Mouse (Mus musculus): ENCODE measurements around the gene Zfp771. TPM values are rescaled to one million over a fixed set of nuclear protein-coding genes. Genes with fewer than 3 reads are reported as not detected.
A peak's percentile ranks its signal among the peaks of the same experiment; 100 is the strongest.

The Zfp771 gene
- polyA plus RNA-seq, 1 experiment, result 14.4 TPM

DNA sequence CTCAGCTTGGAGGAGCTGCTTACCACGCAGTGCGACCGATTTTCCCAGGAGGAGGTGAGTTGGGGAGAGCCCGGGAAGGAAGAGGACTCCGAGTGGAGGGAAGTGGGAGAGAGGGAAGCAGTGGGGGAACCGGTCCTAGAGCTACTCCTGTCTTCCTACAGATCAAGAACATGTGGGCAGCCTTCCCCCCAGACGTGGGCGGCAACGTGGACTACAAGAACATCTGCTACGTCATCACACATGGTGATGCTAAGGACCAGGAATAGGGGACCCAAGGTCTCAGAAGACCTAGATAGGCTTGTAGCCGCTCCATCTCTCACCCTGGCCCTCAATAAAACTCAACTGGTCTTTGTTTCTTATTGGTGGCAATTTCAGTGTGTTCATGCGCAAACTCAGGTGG, 30.1 kb upstream of the Zfp771 start:
- Histone ChIP-seq H3K27ac (replicated peaks; ENCODE audit: low read depth, low read length) (no peak overlapping the region), H3K4me3 (ENCODE audit: insufficient read depth, low read depth, low read length) (no peak overlapping the region), H3K4me1 (ENCODE audit: control insufficient read depth, insufficient read depth, insufficient read length, low read length) (no peaks in the 10 kb centered on the region)

DNA sequence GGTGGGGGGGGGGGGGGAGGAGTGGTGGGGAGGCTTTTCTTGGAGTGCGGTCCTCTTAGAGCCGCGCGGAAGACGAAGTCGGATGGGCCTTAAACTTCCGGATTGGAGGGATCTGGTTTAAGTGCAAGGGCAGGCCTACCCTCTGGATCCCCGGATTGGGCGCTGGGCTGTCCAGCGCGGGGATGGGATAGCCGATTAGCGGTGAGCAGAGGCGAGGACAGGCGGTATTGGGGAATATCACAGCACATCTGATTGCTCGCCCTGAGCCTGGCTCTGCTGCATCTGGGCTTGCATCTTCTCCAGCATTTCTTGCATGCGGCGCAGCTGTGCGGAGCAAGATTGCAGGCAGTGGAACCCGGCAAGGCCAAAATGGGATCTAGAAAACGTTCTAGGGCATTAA, 29.6 kb upstream of the Zfp771 start:
- H3K4me1 ChIP-seq (ENCODE audit: control insufficient read depth, insufficient read depth, insufficient read length, low read length), result no peaks in the 10 kb centered on the region
- peak overlapping the region; percentile 16; the same call in 1 of the 2 replicates for H3K27ac ChIP-seq (replicated peaks; ENCODE audit: low read depth, low read length)
- H3K4me3 ChIP-seq (ENCODE audit: insufficient read depth, low read depth, low read length), result peak overlapping the region; percentile 55

DNA sequence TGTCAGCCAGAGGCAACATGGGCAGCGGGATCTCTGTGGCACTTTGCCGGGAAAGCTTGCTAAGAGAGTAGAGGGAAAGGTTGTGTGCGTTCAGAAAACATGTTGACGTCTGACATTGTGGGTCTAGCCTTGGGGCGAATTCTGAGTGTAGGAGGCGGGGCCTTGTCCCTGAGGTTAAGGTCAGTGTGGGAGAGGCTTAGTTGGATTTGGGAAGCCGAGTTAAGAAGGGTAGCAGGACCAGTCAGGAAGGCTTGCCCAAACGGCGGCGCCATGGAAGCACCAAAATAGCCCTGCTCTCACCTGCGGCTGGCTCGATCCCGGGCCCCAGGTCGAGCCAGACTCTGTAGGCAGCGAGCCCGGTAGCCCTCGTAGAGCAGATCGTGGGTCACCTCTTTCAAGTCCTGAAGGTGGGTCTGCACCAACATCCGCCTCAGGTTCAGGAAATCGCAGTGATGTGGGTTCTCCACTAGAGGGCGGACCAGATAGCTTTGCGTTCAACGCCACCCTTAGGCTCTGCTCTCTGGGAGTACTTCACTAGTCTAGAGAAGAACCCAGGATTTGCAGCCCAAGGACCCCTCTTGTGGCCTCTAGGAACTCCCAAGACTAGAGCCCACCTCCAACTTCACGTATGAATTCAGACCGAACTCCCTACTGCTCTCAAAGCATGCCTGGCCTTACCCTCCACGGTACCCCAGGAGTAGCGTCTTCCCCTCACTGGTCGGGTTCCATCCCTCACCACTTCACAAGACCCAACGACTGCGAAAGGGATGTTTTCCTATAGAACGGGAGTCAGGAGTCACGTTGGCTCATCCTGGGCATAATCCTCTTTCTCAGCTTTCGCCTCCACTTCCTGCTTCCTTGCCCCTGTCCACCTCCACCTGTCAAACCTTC, 28.8 kb upstream of the Zfp771 start:
- Histone ChIP-seq H3K27ac (replicated peaks; ENCODE audit: low read depth, low read length) (peak overlapping the region; percentile 16; the same call in 1 of the 2 replicates), H3K4me1 (ENCODE audit: control insufficient read depth, insufficient read depth, insufficient read length, low read length) (no peaks in the 10 kb centered on the region), H3K4me3 (ENCODE audit: insufficient read depth, low read depth, low read length) (peak overlapping the region; percentile 55)

DNA sequence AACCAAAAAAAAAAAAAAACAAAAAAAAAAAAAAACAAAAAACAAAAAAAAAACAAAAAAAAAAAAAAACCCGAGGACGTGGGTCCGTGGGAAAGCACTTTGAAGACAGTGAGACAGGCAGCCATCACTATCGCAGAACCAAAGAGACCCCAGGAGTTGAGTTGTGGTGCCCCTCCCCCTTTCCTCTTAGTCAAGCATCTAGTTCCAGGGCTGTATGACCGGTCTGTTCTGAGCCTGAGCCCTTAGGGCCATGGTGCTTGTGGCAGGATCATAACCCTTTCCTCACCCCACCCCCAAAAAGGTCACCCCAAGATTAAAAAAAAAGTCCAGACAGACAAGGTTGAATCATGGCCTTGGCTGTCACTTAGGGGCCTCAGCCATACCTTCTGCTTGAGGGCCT, 27.8 kb upstream of the Zfp771 start:
- Histone ChIP-seq H3K4me1 (ENCODE audit: control insufficient read depth, insufficient read depth, insufficient read length, low read length) (no peaks in the 10 kb centered on the region), H3K4me3 (ENCODE audit: insufficient read depth, low read depth, low read length) (no peak overlapping the region), H3K27ac (replicated peaks; ENCODE audit: low read depth, low read length) (no peak overlapping the region)

DNA sequence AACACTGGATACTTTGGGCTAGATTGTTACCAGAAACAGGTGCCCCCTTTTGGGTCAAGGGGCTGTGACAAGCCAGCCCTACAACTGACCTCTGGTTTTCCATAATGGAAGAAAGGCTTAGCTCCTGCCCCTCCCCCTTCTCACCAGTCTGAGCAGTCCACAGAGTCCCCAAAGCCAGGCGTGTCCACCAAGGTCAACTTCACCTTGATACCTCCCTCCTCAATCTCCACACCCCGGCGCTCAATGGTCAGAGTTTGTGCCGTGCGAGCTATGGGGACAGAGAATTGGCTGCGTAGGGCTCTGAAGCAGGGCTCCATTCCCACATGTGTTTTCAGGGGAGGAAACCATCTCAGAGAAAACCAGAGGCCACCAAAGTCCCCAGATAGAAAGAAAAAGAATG, 26.6 kb upstream of the Zfp771 start:
- Histone ChIP-seq H3K4me3 (ENCODE audit: insufficient read depth, low read depth, low read length) (no peak overlapping the region), H3K27ac (replicated peaks; ENCODE audit: low read depth, low read length) (no peak overlapping the region)

DNA sequence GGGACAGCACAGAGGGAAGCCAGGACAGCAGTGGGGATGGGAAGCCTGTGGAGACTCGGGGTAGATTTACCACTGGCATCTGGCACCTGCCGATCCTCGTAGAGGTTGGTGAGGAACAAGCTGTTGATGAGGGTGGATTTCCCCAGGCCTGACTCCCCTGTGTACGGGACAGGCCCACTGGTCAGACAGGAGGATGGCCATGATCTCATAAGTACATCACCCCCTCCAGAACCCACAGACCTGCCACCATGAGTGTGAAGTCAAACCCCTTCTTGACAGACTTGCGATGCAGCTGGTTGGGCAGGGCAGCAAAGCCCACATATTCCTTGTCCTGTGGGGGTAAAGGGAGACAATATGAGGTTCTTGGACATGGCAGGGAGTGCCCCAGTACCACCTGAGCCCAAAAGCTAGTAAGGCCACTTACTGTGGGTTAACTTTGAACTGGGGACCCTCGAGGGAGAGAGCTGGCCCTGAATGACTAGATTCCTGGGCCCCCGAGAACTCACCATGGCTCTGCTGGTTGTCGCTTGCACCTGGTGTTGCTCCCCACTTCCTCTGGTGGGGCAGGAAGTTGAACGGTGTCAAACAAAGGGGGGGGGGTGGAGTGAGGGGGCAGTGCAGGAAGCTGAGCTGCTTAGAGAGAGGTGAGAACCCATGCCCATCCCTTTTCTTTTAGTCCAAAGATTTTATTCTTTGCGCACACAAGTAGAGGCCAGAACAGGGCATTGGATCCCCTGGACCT, 26.0 kb upstream of the Zfp771 start:
- Histone ChIP-seq H3K4me3 (ENCODE audit: insufficient read depth, low read depth, low read length) (peak overlapping the region; percentile 30; the same call in 1 of the 2 replicates), H3K4me1 (ENCODE audit: control insufficient read depth, insufficient read depth, insufficient read length, low read length) (no peaks in the 10 kb centered on the region), H3K27ac (replicated peaks; ENCODE audit: low read depth, low read length) (no peak overlapping the region)

More for the DNA sequence above, 26.6 kb upstream of the Zfp771 start:
- no peaks in the 10 kb centered on the region for H3K4me1 ChIP-seq (ENCODE audit: control insufficient read depth, insufficient read depth, insufficient read length, low read length)

DNA sequence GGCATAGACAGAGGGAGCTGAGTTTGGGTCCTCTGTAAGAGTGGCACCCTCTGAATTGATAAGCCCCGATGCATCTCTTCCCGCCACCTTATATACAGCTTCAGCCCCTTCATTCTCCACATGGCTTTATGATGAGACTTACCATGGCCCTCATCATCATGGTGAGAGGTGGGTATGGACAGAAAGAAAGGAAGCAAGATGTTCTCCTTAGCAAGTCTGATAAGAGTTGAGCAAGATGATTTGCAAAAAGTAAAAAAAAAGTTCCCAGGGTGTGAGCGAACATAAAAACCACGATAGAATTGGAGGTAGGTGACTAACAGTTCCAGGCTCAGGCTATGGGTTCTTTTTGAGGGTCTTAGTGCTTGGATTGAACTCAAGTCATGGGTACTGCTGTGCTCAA, 25.4 kb upstream of the Zfp771 start:
- no peaks in the 10 kb centered on the region for H3K4me1 ChIP-seq (ENCODE audit: control insufficient read depth, insufficient read depth, insufficient read length, low read length)
- H3K4me3 ChIP-seq (ENCODE audit: insufficient read depth, low read depth, low read length), result no peak overlapping the region
- no peak overlapping the region for H3K27ac ChIP-seq (replicated peaks; ENCODE audit: low read depth, low read length)

DNA sequence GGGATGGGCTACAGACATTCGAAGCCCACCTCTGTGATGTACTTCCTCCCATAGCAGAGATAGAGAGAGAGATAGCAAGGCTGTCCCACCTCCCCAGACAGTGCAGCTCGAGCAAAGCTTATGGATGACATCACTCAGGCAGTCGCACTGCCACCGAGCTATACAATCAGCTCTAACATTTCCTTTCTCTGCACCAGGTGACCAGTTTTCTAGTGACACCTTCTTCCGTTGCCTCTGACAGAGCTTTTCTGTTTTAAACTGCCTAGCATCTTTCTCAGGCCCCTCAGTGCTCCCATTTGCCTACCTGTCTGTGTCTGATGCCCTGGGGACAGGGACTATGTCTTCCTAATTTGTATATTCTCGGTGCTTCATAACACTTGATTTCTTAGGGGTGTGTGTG, 23.6 kb upstream of the Zfp771 start:
- Histone ChIP-seq H3K4me1 (ENCODE audit: control insufficient read depth, insufficient read depth, insufficient read length, low read length) (no peaks in the 10 kb centered on the region), H3K4me3 (ENCODE audit: insufficient read depth, low read depth, low read length) (no peak overlapping the region), H3K27ac (replicated peaks; ENCODE audit: low read depth, low read length) (no peak overlapping the region)

DNA sequence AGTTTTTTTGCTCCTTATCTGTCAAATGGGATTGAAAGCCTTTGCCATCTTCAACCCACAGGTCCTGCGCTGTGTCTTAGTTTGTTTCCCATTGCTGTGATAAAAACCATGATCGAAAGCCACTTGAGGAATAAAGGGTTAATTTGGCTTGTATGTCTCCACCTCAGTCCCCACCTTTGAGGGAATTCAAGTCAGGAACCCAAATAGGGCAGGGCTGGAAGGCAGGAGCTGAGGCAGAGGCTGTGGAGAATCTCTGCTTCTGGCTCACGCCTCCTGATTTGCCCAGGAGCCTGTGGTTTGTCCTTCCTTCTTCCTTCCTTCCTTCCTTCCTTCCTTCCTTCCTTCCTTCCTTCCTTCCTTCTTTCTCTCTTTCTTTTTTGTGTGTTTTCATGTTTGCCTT, 21.0 kb upstream of the Zfp771 start:
- Histone ChIP-seq H3K4me1 (ENCODE audit: control insufficient read depth, insufficient read depth, insufficient read length, low read length) (no peaks in the 10 kb centered on the region), H3K4me3 (ENCODE audit: insufficient read depth, low read depth, low read length) (no peak overlapping the region), H3K27ac (replicated peaks; ENCODE audit: low read depth, low read length) (no peak overlapping the region)

DNA sequence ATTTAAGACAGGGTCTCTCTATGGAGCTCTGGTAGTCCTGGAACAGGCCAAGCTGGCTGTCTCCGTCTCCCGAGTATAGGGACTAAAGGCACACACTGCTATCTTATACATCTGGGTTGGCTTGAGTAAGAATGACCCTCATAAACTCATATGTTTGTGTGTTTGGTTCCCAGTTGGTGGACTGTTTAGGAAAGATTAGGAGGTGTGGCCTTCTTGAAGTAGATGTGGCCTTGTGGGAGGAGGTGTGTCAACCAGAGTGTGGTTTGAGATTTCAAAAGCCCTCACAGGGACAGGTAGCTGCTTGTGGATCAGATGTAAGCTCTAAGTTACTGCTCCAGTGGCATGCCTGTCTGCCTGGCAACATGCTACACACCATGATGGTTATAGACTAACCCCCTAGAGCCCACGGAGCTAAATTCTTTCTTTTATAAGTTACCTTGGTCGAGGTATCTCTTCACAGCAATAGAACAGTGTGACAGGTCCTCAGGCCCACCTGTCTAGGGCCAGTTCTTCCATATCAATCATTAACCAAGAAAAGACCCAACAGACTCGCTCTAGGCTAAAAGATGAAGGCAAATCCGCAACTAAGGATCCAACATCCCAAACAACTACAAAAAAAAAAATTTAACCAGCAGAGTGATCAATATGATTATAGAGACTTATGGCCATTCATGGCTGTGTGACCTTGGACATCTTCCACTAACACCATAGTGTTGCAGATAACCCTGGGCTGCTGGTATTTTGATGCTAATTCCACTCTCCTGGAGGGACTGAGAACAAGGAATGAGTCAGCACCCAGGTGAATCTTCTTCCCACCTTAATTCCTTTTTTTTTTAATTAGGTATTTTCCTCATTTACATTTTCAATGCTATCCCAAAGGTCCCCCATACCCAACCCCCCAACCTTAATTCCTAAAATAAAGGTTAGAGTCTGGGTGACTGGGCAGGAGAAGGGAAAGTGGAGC, 20.3 kb upstream of the Zfp771 start:
- Histone ChIP-seq H3K27ac (replicated peaks; ENCODE audit: low read depth, low read length) (no peak overlapping the region), H3K4me1 (ENCODE audit: control insufficient read depth, insufficient read depth, insufficient read length, low read length) (no peaks in the 10 kb centered on the region), H3K4me3 (ENCODE audit: insufficient read depth, low read depth, low read length) (no peak overlapping the region)

DNA sequence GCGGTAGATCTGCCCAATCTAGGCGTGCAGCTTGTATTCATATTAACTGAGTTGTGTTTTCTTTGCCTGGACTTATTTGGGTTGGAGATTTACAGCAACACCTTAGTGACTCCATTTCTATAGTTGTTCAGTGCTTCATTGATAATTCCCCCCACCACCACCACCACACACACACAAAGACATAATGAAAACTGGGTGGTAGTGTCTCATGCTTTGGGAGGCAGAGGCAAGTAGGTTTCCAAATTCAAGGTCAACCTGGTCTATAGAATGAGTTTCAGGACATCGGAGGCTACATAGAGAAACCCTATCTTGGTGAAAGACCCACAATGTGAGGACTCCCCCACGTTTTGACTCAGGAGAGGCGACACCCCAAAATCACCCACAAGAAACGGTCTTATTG, 19.5 kb upstream of the Zfp771 start:
- Histone ChIP-seq H3K27ac (replicated peaks; ENCODE audit: low read depth, low read length) (no peak overlapping the region), H3K4me3 (ENCODE audit: insufficient read depth, low read depth, low read length) (no peak overlapping the region), H3K4me1 (ENCODE audit: control insufficient read depth, insufficient read depth, insufficient read length, low read length) (no peaks in the 10 kb centered on the region)

DNA sequence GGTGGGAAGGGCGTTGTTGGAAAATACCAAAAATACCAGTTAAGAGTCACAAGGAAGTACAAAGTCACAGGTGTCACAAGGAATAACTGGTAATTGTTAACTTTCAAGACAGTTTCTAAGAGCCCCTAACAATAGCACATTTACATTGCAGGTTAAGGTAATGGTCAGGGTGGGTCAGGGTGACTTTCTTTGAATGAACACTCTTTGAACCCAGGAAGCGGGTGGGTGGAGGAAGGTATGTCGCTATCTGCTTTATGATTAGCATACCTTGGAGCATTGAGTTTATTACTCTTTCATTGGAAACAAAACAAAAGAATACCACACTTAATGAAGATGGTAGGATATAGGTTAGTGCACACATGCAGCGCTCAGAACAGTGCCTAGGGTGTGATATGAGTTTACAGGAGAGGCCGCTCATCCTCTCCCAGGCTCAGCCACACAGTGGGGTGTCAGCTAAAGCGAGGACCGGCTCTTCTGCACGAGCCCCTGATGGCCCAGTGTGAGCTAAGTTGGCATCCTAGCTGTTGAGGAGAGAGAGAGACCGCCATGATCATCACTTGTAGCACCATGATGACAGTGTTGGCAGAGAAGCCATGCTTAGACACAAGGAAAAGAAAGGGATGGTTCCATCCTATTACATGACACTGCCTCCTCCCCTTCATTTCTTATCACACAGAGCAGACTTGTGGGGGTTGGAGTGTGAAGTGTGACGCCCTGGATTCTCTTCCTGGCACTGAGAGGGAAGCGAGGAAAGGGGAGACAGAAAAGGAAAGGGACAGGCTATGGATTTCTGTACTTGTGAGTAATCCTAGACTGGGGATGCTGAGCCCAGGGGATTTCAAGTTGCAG, 18.7 kb upstream of the Zfp771 start:
- Histone ChIP-seq H3K4me3 (ENCODE audit: insufficient read depth, low read depth, low read length) (no peak overlapping the region), H3K4me1 (ENCODE audit: control insufficient read depth, insufficient read depth, insufficient read length, low read length) (no peaks in the 10 kb centered on the region), H3K27ac (replicated peaks; ENCODE audit: low read depth, low read length) (no peak overlapping the region)

DNA sequence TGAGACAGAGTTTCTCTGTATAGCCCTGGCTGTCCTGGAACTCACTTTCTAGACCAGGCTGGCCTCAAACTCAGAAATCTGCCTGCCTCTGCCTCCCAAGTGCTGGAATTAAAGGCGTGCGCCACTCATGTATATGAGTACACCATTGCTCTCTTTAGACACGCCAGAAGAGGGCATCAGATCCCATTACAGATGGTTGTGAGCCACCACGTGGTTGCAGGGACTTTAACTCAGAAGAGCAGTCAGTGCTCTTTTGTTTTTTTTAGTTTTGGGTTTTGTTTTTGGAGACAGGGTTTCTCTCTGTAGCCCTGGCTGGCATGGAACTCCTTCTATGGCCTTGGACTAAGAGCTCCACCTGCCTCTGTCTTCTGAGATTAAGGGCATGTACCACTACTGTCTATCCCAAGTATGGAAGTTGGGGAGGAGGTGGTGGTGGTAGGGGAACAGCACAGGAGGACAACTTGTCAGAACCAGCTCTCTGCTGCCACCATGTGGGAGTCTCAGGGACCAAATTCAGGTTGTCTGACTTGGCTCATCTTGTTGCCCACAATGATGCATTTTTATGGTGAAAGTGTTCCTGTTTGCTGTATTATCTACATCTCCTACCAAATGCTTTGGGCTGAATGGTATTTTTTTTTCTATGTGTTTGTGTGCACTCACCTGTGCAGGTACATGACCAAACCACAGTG, 15.3 kb upstream of the Zfp771 start:
- peaks cover 2% of the 10 kb centered on the region; the same call in 1 of the 2 replicates for H3K4me1 ChIP-seq (ENCODE audit: control insufficient read depth, insufficient read depth, insufficient read length, low read length)
- no peak overlapping the region for H3K4me3 ChIP-seq (ENCODE audit: insufficient read depth, low read depth, low read length)
- H3K27ac ChIP-seq (replicated peaks; ENCODE audit: low read depth, low read length), result no peak overlapping the region

DNA sequence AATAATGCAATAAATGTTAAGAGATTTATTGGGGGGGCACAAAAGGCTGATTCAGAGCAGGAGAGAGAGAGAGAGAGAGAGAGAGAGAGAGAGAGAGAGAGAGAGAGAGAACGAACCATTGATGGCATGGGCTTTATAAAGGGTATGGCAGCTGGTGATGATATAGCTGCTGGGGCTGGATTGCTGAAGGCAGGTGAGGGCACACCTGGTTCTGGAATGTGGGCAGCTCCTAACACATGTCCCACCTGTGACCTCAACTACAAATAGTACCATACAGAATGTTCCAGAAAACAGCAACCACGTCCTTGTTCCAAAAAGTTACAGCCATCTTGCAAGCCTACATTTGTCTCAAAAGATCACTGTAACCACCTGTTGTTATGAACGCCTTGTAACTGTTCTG, 12.7 kb upstream of the Zfp771 start:
- peaks cover 2% of the 10 kb centered on the region; the same call in 1 of the 2 replicates for H3K4me1 ChIP-seq (ENCODE audit: control insufficient read depth, insufficient read depth, insufficient read length, low read length)

More for the DNA sequence above, 12.7 kb upstream of the Zfp771 start:
- Histone ChIP-seq H3K4me3 (ENCODE audit: insufficient read depth, low read depth, low read length) (no peak overlapping the region), H3K27ac (replicated peaks; ENCODE audit: low read depth, low read length) (no peak overlapping the region)
